Mouse (Mus musculus): ENCODE measurements around the gene Rnf32.

The Rnf32 gene

GRCm38 (mm10) chr5:29274746-29275145 lies 79.0 kb downstream of the Rnf32 start:
- DNase-seq = peak; percentile 18 to 41
